Comparison of ENCODE assay signal across 8 mouse cellular contexts in the genomic region with DNA sequence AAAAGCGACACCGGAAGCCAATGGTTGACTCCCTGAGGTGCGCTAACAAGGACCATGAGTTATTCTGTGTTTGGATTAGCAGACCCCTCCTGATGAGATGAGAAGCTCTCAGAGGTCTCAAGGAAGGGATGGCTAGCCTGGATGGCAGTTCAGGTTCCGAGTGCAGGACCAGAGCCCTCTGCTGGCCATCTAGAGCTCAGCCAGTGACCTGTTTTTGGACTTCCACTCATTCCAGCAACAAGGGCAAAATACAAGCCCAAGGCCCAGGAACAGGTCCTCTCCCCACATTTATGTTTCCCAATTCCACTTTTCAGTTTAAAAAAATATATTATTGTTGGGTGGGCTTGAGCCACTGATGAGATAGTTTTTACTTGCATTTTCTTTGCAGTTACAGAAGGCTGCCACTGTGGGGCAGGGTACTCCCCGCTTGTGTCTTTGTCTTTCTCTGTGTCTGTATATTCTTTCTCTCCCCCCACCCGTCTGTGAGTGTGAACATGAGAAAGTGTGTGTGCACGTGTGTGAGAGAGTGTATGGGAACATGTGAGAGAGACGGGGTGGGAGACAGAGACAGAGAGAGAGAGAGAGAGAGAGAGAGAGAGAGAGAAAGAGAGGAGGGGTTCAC. TPM values are rescaled to one million over a fixed set of nuclear protein-coding genes. Genes with fewer than 3 reads are reported as not detected.
DNase-seq lines count a peak whose midpoint lies in the region; ATAC-seq lines count a peak whose summit lies in the region.

No protein-coding gene starts in this region.

- ATAC-seq in forebrain, embryonic 16.5 days, result 0 out of 2 replicates have a peak, but pooled peaks have one; percentile 5
- peak; percentile 67 for ATAC-seq in intestine, embryonic 15.5 days
- ATAC-seq in liver, embryonic 15.5 days (ENCODE audit: insufficient read depth), result peak; percentile 45; the same call in 1 of the 2 replicates
- peak; percentile 54 for ATAC-seq in neural tube, embryonic 12.5 days (ENCODE audit: low FRiP score, low read depth)

- H3K36me3 ChIP-seq in forebrain, embryonic 16.5 days (ENCODE audit: control insufficient read depth, insufficient read depth), result no peaks in the 10 kb centered on the region
- no peaks in the 10 kb centered on the region for H3K36me3 ChIP-seq in intestine, embryonic 15.5 days
- no peaks in the 10 kb centered on the region for H3K36me3 ChIP-seq in liver, embryonic 15.5 days (replicated peaks)
- no peaks in the 10 kb centered on the region for H3K36me3 ChIP-seq in neural tube, embryonic 12.5 days

- H3K4me3 ChIP-seq in forebrain, embryonic 16.5 days (replicated peaks; ENCODE audit: low read length), result peak overlapping the region; percentile 19
- H3K4me3 ChIP-seq in intestine, embryonic 15.5 days (replicated peaks), result peak overlapping the region; percentile 33
- peak overlapping the region; percentile 46 for H3K4me3 ChIP-seq in liver, embryonic 15.5 days (replicated peaks)
- H3K4me3 ChIP-seq in neural tube, embryonic 12.5 days, result 0 out of 2 replicates have a peak overlapping the region, but pooled peaks have one; percentile 5

- H3K4me2 ChIP-seq in forebrain, embryonic 16.5 days (ENCODE audit: low read length), result peak overlapping the region; percentile 28
- H3K4me2 ChIP-seq in intestine, embryonic 15.5 days (replicated peaks), result peak overlapping the region; percentile 64
- peak overlapping the region; percentile 73 for H3K4me2 ChIP-seq in liver, embryonic 15.5 days
- peak overlapping the region; percentile 52 for H3K4me2 ChIP-seq in neural tube, embryonic 12.5 days (replicated peaks)

- peak; percentile 39 for DNase-seq in right cerebral cortex, adult 18-20 months
- no peak for DNase-seq in right cerebral cortex, postnatal 14 days
- peak; percentile 3 for DNase-seq in c-Kit-positive CD71-positive TER-119-negative erythroid progenitor cells, embryonic 14.5 days (ENCODE audit: low read depth)
- no peak for DNase-seq in Muller cell, postnatal 12 days (ENCODE audit: inconsistent ontology term)

- H3K9ac ChIP-seq in forebrain, embryonic 16.5 days (replicated peaks; ENCODE audit: low read depth, low read length), result no peak overlapping the region
- H3K9ac ChIP-seq in intestine, embryonic 15.5 days, result no peak overlapping the region
- H3K9ac ChIP-seq in liver, embryonic 15.5 days, result 0 out of 2 replicates have a peak overlapping the region, but pooled peaks have one; percentile 17
- H3K9ac ChIP-seq in neural tube, embryonic 12.5 days, result no peak overlapping the region

- H3K27ac ChIP-seq in forebrain, embryonic 16.5 days (ENCODE audit: low read length), result no peak overlapping the region
- H3K27ac ChIP-seq in intestine, embryonic 15.5 days, result no peak overlapping the region
- H3K27ac ChIP-seq in liver, embryonic 15.5 days (replicated peaks), result no peak overlapping the region
- no peak overlapping the region for H3K27ac ChIP-seq in neural tube, embryonic 12.5 days

- H3K4me1 ChIP-seq in forebrain, embryonic 16.5 days (replicated peaks; ENCODE audit: control insufficient read depth, insufficient read depth, low read length), result peaks cover 23% of the 10 kb centered on the region
- H3K4me1 ChIP-seq in intestine, embryonic 15.5 days (replicated peaks), result peaks cover 7% of the 10 kb centered on the region; the same call in 1 of the 2 replicates
- H3K4me1 ChIP-seq in liver, embryonic 15.5 days (replicated peaks), result peaks cover 13% of the 10 kb centered on the region
- peaks cover 13% of the 10 kb centered on the region for H3K4me1 ChIP-seq in neural tube, embryonic 12.5 days

- 4% methylated on average over 8 of the region's 8 CpGs for WGBS in forebrain, embryonic 16.5 days
- 6% methylated on average over 8 of the region's 8 CpGs for WGBS in intestine, embryonic 15.5 days
- 5% methylated on average over 8 of the region's 8 CpGs for WGBS in liver, embryonic 15.5 days (ENCODE audit: insufficient replicate concordance)
- WGBS in neural tube, embryonic 12.5 days, result 6% methylated on average over 8 of the region's 8 CpGs

- no peaks in the 10 kb centered on the region for H3K9me3 ChIP-seq in forebrain, embryonic 16.5 days (ENCODE audit: control insufficient read depth, low read length)
- no peaks in the 10 kb centered on the region for H3K9me3 ChIP-seq in intestine, embryonic 15.5 days
- no peaks in the 10 kb centered on the region for H3K9me3 ChIP-seq in liver, embryonic 15.5 days (replicated peaks)
- H3K9me3 ChIP-seq in neural tube, embryonic 12.5 days, result no peaks in the 10 kb centered on the region

- H3K27me3 ChIP-seq in forebrain, embryonic 16.5 days (replicated peaks; ENCODE audit: control insufficient read depth, insufficient read depth, low read length), result no peaks in the 10 kb centered on the region
- H3K27me3 ChIP-seq in intestine, embryonic 15.5 days (replicated peaks), result no peaks in the 10 kb centered on the region
- 0 out of 2 replicates have a peak, but pooled peaks cover 10% of the 10 kb centered on the region for H3K27me3 ChIP-seq in liver, embryonic 15.5 days
- no peaks in the 10 kb centered on the region for H3K27me3 ChIP-seq in neural tube, embryonic 12.5 days (replicated peaks)

RNA-seq across cellular contexts. Expression of a gene that starts 12.9 kb away (rescaled TPM):
- 49.9 and 51.9 TPM in 2 replicates for polyA plus RNA-seq in forebrain, embryonic 16.5 days (2015; fragmentation: Nextera tagmentation; extraction: Ambion mirVana)
- polyA plus RNA-seq in intestine, embryonic 15.5 days (2015; fragmentation: Nextera tagmentation; extraction: Ambion mirVana), result 5.2 and 6.8 TPM in 2 replicates
- polyA plus RNA-seq in liver, embryonic 15.5 days (2015; fragmentation: Nextera tagmentation; extraction: Ambion mirVana), result 0.31 and 0.41 TPM in 2 replicates
- 16.7 and 18.6 TPM in 2 replicates for polyA plus RNA-seq in neural tube, embryonic 12.5 days (2016; fragmentation: Nextera tagmentation; extraction: Ambion mirVana)

Comparison
In these comparisons a context has a peak if more than half of its experiments do, and no peak if none do; other contexts are left out.
1. DNase-seq: peak in right cerebral cortex, adult 18-20 months (single experiment) and c-Kit-positive CD71-positive TER-119-negative erythroid progenitor cells, embryonic 14.5 days (single experiment); none in right cerebral cortex, postnatal 14 days (single experiment) and Muller cell, postnatal 12 days (single experiment).
2. ATAC-seq: peak in every context shown above with its lines; median percentile 67 in intestine, embryonic 15.5 days; 54 in neural tube, embryonic 12.5 days; 45 in liver, embryonic 15.5 days; 5 in forebrain, embryonic 16.5 days.
3. Peak in every context shown above with its lines, with median percentiles within 50 percentile points of each other: H3K4me2 ChIP-seq and H3K4me3 ChIP-seq.